Mouse (Mus musculus) heart, adult 2 months (tissue): ENCODE data around the gene Slc17a6.

ENCODE experiments used
- CTCF ChIP-seq: fragments of 200-600 bp; IDR thresholded peaks from 2 replicates; pipeline ENCODE4 v1.8.1; 2022; ENCODE audit warnings: antibody characterized with exemption, mild to moderate bottlenecking, moderate library complexity
- EP300 ChIP-seq: fragments of 200-500 bp; IDR thresholded peaks from 2 replicates; pipeline ENCODE4 v1.6.1; 2011; ENCODE audit warnings: low read depth, low read length, control low read depth; ENCODE audit not compliant: insufficient read depth
- POLR2A ChIP-seq: fragments of 200-500 bp; IDR thresholded peaks from 2 replicates; pipeline ENCODE4 v1.6.1; 2011; ENCODE audit warnings: mild to moderate bottlenecking, low read depth, low read length, control low read depth; ENCODE audit not compliant: insufficient read depth

DNA sequence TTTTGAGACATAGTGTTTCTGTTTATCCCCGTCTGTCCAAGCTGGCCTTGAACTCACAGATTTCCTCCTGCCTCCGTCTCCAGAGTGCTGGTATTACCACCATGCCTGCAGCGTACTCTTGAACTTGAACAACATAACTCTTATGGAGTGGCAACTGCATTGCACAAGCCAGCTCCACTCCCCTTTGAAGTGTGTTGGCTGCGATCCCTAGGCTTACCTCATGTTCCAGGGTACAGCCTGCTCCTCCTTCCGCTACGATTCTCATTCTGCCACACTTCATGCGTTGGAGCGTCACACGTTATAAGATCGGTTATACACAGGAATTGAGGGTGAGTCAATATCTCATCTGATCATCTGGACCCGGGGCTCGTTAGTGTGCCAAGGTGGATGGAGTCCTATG, 18.1 kb upstream of the Slc17a6 start:
- TF ChIP-seq EP300, result no peak
- TF ChIP-seq POLR2A, result no peak
- TF ChIP-seq CTCF, result no peak
